Mouse (Mus musculus) left cerebral cortex, postnatal 4 days (tissue): ENCODE measurements around the gene Gm4631. TPM values are rescaled to one million over a fixed set of nuclear protein-coding genes. Genes with fewer than 3 reads are reported as not detected.
"Not testable (repeated sequence)": the region's sequence is repeated elsewhere in the genome, so short reads cannot be mapped to it uniquely, and the experiment has no call there.

Experiments used
- DNase-seq: peaks from one replicate; pipeline ENCODE4 v3.0.0-alpha.2; 2022
- intact Hi-C: fragments of 180-260 bp; cut with DNase I; formaldehyde crosslinking; loops from one replicate; pipeline ENCODE4 v1.15.1; 2025
- total RNA-seq, 2 experiments: library from RNA; stranded (reverse); gene quantifications; 2 replicates each; pipeline ENCODE4 v1.2.3; 2021

Gm4631 gene
- 10 to 100 TPM; 37.3 to 40.4 TPM for total RNA-seq

DNA sequence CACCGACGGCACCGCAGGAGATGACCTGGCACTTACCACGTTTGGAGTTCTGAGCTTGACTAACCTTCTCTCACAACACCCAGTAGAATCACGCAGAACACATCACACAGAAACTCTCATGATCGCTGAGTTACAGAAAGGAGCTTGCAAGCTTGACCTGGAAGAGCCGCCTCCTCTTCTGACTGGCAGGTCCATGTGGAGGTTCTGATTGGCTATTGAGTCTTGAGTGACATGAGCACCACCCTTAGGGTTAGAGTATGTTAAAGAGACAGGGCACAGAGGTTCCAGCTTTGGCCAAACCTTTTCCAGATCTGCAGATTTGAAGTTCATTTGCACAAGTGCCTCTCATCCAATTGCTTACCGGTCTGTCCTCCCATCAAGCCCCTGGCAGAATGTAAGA is at the start of gene Gm4631:
Gene Gm4631 (minus strand): TSS at position 101 of the 400 bp plus-strand sequence.
- intact Hi-C loops, DNase-seq: not testable (repeated sequence)

GRCm38 (mm10) chr2:175372136-175372535 is 34.1 kb upstream of the Gm4631 start, which contains the start of gene Zfp968:
Gene Zfp968 (plus strand): TSS chr2:175372436.
- DNase-seq, intact Hi-C loops: not testable (repeated sequence)

- intact Hi-C loops, DNase-seq: not testable (repeated sequence)
Measured at GRCm38 (mm10) chr2:175274825-175275224, 63.2 kb downstream of the Gm4631 start, which contains the start of gene Gm14440. Gene Gm14440 (plus strand): TSS chr2:175275125.

Other genes with a start within 250 kb of the Gm4631 start
- gene Gm14399, start 196.2 kb downstream of the Gm4631 start, total RNA-seq: 10 to 100 TPM; 10.5 to 16.1 TPM
- 1 to 10 TPM; 1.2 to 1.7 TPM for gene Gm14443, start 162.3 kb downstream of the Gm4631 start, total RNA-seq
- 10 to 100 TPM; 79.2 to 85.3 TPM for gene Gm14391, start 131.3 kb downstream of the Gm4631 start, total RNA-seq
- gene Gm14440, start 63.1 kb downstream of the Gm4631 start, total RNA-seq: 1 to 10 TPM; 4.1 to 4.4 TPM
- 1 to 10 TPM; 4.5 to 5.3 TPM for gene Zfp968, start 34.2 kb upstream of the Gm4631 start, total RNA-seq
- gene Gm4724, start 97.6 kb upstream of the Gm4631 start, total RNA-seq: 10 to 100 TPM in 1 of 2 experiments, 1 to 10 TPM in 1; 8.2 to 14.7 TPM
- gene Zfp965, start 131.8 kb upstream of the Gm4631 start, total RNA-seq: 1 to 10 TPM; 3.1 to 5.6 TPM